Mouse (Mus musculus): Measurements from ENCODE around the gene Actr2. TPM values are rescaled to one million over a fixed set of nuclear protein-coding genes. Genes with fewer than 3 reads are reported as not detected.
"Not testable (repeated sequence)": the region's sequence is repeated elsewhere in the genome, so short reads cannot be mapped to it uniquely, and the experiment has no call there.

Gene Actr2
- total RNA-seq (2022), result 100 to 1,000 TPM; 276 to 291 (median 285) TPM

DNA sequence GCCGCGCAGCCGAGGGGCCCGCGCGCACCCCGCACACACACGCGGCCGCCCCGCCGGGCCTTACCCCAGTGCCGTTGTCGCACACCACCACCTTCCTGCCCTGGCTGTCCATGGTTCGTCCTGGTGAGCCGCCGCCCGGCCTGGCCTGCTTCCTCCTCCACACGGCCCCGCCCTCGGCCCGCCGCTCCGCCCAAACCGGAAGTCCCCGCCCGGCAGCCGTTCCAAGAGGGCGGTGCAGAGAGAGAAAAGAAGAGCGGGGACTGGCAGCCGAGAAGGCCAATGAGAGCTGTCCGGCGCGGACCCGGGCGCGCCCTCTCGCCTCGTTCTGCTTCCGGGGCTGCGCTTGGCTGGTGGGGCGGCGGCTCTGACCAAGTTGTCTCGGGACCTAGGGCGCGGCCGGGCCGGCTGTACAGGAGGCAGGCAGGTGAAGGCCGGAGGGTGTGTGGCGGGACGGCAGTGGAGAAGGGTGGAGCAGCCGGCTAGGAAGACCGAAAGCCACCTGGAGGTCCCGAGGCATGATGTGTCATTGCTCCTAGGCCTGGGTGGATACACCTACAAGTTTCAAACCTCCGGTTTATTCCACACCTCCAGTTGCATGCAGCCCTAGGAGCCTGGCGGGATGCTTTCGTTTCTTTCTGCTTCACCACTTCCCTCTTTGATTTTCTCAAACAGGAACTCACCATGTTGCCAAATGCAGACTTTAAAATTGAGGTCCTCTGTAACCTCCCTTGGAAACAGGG, at the start of gene Actr2:
Gene Actr2 (minus strand): TSS at position 173 of the 740 bp plus-strand sequence.
- peak; percentile 85 to 94 for DNase-seq (ENCODE audit: low spot score in 2 of 2)

DNA sequence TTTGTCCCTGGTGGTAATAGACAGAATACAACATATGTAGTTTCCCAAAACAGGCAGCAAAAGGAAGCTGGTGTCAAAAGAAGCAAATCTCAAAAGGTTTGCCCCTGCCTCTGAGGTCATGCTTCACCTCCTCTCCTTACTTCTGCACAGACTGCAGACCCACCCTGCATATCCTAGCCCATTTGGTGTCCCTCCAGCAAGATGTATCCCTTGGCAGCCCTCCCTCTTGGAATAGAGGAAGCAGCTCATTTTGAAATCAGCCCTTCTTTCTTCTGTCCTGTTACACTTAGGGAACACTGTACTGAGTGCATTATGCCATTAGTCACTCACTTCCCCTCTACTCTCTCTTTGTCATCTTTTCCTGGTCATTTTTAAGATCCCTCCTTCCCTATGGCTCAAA, 46.2 kb upstream of the Actr2 start:
- no peak for DNase-seq (ENCODE audit: low spot score in 2 of 2)

DNA sequence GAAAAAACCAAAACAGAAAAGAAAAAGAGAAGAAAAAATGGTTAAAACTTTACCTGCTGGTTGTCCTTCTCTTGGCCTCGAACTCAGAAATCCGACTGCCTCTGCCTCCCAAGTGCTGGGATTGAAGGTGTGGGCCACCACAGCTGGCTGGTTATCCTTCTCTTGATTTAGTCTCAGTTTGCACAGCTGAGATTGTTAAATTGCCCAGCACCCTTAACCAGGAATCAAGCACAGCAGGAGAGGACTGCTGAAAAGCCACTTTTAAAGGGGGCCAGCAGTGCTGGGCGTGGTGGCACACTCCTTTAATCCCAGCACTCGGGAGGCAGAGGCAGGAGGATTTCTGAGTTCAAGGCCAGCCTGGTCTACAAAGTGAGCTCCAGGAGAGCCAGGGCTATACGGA, 40.8 kb upstream of the Actr2 start:
- DNase-seq (ENCODE audit: low spot score in 2 of 2), result not testable (repeated sequence)

DNA sequence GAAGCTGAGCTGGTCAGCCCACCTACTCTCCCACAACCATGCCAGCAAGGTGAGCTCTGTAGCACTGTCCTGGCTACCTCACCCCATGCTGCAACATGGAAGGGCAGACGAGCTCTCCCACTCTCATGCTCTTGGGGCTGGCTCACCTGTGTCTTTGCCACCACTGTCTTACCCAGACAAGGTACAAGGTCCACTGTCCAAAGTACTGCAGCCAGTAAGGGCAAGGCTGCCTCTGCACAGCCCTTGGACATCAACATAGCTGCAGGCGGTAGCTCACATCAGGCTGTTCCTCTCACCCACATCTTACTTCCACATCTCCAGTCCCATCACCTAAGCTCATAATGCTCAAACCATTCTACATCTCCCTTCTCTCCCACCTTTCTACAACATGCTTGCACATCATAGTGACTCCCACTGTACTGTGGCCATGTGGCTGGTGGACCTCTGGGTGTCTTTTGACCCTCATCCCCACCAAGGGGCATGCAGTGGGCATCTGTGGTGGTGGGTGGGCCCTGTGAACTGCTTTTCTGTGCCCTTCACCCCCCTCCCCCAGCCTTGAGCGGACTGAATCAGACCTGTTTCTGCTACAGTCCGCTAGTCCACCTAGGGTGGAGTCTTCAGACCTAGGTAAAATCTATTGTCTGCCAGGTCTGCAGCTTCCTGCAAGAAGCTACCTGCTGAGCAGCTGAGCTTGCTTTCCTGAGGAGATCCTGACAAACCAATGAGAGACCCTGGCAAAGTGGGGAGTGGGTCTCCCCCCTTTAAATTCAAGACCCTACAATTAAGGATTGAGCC, 39.6 kb upstream of the Actr2 start:
- no peak for DNase-seq (ENCODE audit: low spot score in 2 of 2)

DNA sequence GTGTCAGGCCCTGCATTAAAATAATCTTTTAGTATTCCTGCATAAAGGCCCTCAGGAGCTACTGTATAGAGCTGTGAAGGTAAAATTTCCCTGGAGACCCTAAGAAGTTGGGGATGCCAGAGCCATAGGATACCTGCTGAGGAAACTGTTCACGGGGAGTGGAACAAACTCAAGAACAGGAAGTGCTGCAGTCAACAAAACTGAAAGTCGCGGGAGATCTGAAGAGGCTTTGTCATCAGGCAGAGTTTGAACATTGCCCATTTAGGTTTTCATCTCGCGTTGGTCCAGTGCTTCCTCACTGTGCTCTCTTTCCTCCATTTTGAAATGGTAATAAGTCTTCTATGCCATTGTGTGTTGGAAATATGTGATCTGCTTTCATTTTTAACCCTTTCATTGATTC, 38.6 kb upstream of the Actr2 start:
- DNase-seq (ENCODE audit: low spot score in 2 of 2), result no peak

DNA sequence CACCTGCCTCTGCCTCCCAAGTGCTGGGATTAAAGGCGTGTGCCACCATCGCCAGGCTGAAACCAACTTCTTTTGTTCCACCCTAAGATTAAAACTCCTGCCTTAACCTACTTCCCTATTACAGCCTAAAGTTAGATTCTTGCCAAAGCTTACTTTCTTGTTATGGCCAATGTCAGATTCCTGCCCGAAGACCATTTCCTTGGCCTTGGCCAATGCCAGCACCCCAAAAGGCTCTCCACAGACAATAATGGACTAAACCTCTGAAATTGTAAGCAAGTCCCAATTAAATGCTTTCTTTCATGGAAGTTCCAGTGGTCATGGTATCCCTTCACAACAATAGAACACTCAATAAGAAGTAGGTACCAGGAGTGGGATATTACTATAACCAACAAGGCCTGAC, 37.2 kb upstream of the Actr2 start:
- no peak for DNase-seq (ENCODE audit: low spot score in 2 of 2)

DNA sequence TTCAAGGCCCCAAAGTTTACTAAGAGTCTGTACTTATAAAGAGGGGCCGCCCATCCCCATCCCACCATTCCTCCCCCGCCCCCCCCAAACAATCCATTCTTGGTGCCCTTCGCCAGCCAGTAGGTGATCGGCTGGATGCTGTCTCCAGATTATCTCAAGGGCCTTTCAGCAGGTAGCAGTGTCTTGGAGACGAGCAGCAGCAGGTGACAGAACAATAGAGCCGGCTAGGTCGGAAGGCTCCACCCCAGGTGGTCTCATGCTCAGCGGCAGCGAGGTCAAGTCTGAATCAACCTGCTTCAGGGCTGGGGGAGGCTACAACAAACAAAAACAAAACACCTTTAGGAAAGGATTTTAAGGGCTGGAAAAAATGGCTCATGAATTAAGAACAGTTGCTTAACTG, 32.7 kb upstream of the Actr2 start:
- no peak for DNase-seq (ENCODE audit: low spot score in 2 of 2)

DNA sequence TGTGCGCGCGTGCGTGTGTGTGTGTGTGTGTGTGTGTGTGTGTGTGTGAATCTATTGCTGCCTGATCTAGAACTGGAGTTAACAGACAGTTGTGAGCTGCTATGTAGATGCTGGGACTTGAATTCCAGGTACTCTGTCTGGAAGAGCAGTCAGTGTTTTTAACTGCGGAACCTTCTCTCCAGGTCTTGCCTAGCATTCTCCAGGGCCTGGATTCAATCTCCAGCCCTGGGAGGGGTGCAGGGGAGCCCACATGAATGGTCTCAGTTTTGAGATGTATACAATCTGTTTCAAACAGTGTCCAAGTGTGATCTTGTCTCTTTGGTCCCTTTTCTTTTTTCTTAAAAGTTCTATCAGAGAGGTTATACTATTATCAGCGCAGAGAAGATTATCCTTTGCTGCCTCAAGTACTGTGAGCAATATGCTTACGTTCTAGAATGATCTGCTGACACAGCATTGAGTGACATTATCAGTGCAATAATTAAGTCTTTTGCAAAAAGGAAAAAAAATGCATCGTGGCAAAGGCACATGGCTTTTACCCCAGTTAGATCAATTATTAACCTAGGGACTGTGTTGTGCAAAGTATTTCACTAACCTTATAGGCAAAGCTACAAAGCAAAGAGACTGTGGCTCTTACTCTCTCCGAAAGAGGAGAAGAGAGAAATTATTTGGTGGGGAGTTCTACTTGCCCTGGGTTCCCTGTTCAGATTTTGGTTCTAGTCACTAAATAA, 32.0 kb upstream of the Actr2 start:
- DNase-seq (ENCODE audit: low spot score in 2 of 2), result no peak

DNA sequence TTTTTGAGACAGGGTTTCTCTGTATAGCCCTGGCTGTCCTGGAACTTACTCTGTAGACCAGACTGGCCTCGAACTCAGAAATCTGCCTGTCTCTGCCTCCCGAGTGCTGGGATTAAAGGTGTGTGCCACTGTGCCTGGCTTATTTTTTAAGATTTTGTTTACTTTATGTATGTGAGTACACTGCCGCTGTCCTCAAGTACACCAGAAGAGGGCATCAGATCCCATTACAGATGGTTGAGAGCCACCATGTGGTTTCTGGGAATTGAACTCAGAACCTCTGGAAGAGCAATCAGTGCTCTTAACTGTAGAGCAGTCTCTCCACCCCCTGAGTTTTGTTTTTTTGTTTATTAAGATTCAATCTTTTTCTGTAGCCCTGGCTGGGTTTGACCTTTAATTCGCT, 31.0 kb upstream of the Actr2 start:
- DNase-seq (ENCODE audit: low spot score in 2 of 2), result not testable (repeated sequence)

DNA sequence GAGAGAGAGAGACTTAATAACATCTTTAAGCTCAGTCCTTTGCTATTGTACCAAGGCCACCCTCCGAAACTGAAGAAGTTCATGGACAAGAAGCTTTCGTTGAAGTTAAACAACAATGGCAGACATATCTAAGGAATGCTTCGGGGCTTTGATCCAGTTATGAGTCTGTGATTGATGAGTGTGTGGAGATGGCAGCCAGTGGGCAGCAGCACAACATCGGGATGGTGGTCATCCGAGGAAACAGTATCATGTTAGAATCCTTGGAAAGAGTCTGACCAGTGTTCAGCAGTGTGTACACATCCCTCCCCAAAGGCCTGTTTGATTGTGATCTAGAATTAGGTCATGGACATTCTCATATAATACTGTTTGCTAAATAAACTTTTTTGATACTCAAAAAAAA, 29.8 kb upstream of the Actr2 start:
- DNase-seq (ENCODE audit: low spot score in 2 of 2), result no peak

DNA sequence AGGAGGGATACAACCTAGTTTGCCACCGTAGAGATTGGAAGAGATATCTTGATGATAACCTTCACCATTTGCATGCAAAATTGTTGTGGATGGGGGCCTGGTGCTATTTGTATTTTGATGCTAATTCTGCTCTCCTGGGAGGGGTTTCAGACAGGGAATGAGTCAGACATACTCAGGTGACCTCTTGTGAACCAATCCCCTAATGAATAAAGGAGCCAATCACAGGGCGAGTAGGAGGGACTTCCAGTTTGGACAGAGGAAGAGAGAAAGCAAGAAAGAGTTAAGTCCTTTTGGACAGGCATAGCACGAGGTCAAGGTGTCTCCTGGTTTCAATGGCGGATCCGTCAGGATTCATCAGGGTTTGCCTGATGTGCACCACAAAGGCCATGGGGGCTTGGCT, 27.6 kb upstream of the Actr2 start:
- no peak for DNase-seq (ENCODE audit: low spot score in 2 of 2)

DNA sequence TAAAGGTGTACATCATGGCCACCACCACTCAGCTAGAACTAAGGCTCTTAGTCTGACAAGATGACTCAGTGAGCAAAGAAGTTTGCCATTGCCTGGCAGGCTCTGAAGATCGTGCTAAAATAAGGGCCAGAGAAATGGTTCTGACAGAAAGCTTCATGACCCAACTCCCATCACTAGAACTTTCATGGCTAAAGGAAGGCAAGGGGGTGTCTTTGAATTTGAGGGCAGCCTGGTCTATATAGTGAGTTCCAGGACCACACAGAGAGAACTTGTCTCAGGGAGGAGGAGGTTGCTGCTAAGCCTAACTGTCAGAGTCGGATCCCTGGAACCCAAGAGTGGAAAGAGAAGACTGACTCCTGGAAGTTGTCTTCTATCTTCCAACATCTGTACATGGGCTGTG, 27.0 kb upstream of the Actr2 start:
- DNase-seq (ENCODE audit: low spot score in 2 of 2), result no peak

DNA sequence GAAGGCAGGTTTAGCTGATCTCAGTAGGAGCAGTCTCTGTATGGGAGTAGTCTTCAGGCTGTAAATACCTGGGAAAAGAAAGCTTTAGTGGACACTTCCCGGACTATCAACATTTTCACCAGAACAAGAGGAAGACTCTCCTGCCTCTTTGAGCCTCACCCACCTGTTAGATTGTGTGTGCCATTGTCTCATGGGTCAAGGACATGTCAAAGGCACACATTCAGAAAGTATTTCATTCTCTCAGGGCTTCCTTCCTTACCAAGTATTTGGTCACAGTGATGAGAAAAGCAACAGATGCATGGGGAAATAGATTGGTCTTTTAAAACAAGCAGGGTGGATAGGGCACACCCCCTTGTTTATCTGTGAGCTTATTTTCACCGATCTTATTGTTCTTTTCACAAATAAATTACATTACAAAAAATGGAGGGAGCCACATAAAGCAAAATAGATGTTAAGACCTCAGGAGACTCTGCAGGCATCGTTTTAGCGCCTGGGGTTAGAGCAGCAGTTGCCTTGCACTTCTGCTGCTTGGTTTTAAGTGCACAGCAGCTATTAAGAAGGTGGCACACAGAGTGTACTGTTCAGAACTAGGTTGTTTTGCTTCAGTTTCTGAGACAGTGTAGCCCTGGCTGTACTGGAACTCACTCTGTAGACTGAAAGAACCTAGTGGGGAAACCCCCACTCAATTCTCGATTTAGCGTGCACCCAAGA, 25.9 kb upstream of the Actr2 start:
- no peak for DNase-seq (ENCODE audit: low spot score in 2 of 2)

DNA sequence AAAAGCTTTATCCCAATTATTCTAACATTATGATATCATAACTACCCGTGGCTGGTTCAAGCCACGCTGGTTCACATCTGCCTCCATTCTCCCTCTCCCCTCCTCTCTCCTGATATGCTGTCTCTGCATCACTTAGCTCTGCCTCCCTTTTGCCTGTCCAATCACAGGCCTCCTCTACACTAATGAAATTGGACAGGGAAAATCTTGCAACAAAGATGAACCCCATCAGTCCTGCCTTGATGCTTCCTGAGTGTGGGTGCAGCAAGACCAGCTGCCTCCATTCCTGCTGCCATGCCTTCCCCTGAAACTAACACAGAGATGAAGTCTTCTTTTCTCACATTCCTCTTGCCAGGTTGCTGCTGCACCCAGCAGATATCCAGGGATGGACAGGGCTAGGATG, 25.2 kb upstream of the Actr2 start:
- DNase-seq (ENCODE audit: low spot score in 2 of 2), result no peak

DNA sequence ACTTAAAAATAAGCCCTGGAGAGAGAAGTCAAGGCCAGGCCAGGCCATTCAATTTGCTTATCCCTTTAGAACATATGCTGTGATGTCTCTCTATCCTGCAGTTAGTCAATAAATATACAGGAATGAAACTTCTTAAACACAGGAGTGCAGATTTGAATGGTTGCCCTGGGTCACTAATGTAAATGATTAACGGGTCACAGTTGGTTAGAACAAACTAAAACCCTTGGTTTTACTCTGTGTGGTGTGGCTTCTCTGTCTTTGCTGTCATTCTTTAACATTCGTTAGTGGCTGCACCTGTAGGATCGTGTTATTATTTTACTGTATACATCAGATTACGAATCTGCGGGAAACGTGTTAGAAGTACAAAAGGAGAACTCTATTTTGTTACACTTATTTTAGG, 23.6 kb upstream of the Actr2 start:
- no peak for DNase-seq (ENCODE audit: low spot score in 2 of 2)

DNA sequence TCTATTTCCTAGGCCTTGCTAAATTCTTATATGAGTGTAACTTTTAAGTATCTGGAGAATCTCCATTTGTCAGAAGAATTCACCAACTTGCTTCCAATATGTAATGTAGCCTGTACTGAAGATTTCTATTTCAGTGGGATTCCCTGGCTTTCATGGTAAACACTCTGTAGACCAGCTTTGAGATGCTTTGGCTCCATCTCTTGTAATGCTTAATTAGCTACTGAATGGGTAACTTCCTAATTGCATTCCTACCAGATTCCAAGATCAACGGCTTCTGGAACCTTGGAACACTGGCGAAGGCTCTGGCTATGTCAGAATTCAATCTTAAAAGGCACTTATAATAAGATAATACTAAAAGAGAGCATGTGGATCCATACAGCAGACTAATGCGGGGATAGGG, 22.2 kb upstream of the Actr2 start:
- DNase-seq (ENCODE audit: low spot score in 2 of 2), result not testable (repeated sequence)

DNA sequence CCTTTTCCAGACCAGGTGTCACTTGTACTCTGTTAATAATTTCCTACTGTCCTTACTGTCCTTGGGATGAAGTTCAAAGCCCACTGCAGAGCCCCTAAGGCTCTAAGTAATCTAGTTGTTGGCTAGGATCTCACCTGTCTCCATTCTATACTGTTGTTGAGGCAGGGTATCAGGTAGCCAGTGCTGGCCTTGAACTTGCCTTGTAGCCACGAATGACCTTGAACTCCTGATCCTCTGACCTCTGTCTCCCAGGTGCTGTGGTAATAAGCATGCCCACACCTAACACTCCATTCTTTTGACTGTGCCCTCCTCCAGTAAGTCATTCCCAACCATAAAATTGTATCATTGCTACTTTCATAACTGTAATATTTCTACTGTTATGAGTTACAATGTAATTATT, 21.0 kb upstream of the Actr2 start:
- DNase-seq (ENCODE audit: low spot score in 2 of 2), result no peak

DNA sequence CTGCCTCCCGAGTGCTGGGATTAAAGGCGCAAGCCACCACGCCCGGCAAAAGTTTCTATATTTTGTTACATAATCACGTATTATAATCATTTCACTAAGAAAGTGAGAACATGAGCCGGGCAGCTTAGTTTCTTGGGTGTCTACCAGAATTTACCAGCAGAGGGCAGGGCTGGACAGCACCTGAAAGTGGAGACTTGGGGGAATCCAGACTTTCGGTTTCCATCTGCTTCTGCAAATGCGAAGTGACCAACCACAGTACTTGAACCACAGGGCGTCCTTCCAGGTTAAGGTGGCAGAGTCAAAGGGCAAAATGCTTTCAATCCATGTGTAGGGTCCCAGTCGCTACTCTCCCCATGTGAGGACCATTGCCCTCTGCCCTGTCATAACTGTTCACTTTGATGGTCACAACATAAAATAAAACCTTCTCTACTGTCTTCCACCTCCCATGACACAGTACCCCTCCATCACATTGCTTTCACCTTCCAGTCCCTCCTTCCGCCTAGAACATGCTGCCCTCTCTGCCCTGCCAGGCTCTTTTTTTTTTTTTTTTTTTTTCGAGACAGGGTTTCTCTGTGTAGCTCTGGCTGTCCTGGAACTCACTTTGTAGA, 20.3 kb upstream of the Actr2 start:
- peak; percentile 51 to 62 for DNase-seq (ENCODE audit: low spot score in 2 of 2)

DNA sequence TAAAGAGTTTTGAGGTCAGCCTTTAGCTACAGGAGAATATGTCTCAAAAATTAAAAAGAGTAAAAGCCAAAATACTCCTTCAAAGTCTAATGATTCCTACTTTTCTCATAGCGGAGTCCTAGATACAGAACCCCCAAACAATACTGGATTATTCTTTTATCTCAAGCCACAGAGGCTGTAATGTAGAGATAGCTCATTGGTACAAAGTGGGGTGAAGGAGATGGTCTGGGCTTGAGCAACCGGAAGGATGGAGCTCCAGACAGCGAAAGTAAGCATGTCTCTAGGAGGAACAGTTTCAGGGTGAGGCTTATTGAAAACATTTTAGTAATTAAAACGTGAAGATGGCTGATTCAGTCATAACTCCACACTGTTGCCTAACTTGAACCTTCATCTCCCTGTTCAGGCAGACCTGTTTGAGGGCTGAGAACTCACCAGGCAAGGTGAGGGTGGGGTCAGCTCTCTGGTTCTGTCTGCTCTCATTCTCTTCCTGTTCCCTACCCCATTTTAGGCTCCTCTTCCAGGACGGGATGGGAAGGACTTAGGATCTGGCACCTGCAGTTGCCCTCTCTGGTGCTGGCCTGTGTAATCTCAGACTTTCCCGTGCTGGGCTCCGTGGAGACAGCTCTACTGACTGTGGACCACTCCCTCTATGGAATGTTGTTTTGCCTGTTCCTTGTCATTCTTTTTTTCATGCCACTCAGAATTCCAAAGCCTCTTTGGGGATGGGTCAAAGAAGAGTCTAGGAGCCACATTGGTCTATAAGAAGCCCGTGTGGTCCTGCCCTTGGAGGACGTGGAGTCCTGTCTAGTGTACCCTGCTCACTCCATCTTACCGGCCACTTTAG, 14.2 kb upstream of the Actr2 start:
- no peak for DNase-seq (ENCODE audit: low spot score in 2 of 2)

DNA sequence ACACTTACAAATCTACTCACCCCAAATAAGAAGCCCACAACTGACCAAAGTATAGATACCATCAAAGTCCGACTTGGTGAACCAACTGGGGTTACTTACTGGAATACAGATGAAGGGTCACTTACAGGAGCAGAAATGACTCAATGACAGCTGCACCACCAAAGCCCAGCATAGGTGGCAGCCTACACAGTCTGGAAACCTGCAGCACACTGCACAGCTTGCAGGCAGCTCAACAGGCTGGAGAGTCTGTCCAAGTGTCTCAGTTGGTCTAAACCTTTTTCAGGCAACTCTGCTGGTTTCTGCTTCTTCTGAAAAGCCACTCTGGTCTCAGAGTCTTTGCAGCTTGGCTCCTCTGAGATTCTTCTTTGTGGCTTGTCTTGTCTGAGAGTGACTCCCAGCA, 12.7 kb upstream of the Actr2 start:
- DNase-seq (ENCODE audit: low spot score in 2 of 2), result no peak

Measured in left cerebral cortex, adult 8-10 months (tissue).